Mouse (Mus musculus): ENCODE results near the gene Ms4a4c. TPM values are rescaled to one million over a fixed set of nuclear protein-coding genes. Genes with fewer than 3 reads are reported as not detected.

Gene Ms4a4c
- 0.11 TPM in 1 of 2 replicates, not detected in the other for polyA plus RNA-seq (2014; fragmentation: Nextera tagmentation; extraction: Ambion mirVana)

DNA sequence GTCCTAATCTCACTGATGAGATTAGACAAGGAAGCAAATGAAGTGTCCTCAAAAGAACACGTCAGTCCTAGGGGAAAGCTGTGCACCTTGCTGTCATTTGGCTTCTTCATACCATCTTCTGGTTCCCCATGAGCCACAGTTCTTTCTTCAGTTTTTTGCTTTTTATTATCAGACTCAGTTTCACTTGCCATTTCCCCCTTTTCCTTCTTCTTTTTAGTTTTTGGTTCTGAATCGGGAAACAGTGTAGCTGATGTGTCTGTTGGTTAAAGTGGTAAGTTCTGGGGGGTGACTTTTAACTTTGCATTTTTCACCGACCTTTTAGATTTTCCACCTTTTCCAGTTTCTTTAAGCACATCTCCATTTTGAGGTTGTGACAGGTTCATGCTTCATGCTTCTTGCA is at the start of gene Ms4a4c:
Gene Ms4a4c, plus strand, starts transcription at position 244 of the 400 bp plus-strand sequence.
- Histone ChIP-seq H3K36me3 (replicated peaks; ENCODE audit: control insufficient read depth, insufficient read depth) (no peaks in the 10 kb centered on the region), H3K4me1 (replicated peaks; ENCODE audit: control insufficient read depth, insufficient read depth, low read length) (no peaks in the 10 kb centered on the region), H3K9me3 (ENCODE audit: control insufficient read depth, low read length) (no peaks in the 10 kb centered on the region), H3K27ac (no peak within 1 kb of the TSS), H3K9ac (no peak within 1 kb of the TSS), H3K4me2 (replicated peaks) (no peak within 1 kb of the TSS), H3K4me3 (replicated peaks; ENCODE audit: low read length) (no peak within 1 kb of the TSS), H3K27me3 (ENCODE audit: control insufficient read depth, insufficient read depth, low read length) (no peaks in the 10 kb centered on the region)
- ATAC-seq (ENCODE audit: low FRiP score) (no peak), DNase-seq (ENCODE audit: low spot score) (no peak)
- WGBS: 88% methylated on average over 3 of the region's 3 CpGs

DNA sequence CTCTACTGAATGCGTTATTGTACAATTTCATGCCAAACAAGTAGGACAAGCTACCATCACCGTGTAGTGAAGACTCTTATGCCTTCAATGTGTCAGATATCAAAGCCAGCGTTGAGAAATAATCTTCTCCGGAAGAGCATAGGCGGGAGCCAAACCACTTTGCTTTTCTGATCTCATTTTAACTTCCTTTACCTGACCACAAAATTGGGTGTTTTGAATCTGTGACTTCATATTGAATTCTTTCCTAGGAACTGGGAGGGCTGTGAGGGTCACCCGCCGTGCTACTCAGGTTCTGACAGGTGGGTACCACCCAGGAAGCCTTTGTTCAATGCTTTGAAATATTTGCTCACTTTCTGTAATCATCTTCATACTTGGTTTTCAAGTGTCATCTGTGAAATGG is 48.8 kb upstream of the Ms4a4c start:
- H3K27ac ChIP-seq: no peak overlapping the region
- H3K9ac ChIP-seq: no peak overlapping the region

DNA sequence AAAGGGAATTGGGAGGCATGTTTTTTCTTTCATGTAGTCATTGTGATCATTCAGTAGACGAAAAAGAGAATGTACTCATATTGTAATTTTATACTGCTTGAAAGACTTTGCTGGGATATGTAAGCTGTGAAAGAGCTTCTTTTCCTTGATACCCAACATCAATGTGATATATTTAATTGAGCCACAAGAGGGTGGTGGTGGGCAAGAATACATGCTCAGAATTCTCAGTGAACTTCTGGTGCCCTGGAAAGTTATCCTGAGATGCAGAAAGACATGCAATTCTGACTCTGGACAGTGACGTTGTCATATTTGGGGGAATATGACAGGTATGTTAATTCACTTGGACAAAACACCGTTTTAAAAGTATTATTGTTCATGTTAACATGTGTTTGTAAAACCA is 44.5 kb upstream of the Ms4a4c start:
- no peaks in the 10 kb centered on the region for H3K36me3 ChIP-seq (replicated peaks; ENCODE audit: control insufficient read depth, insufficient read depth)
- no peak overlapping the region for H3K4me2 ChIP-seq (replicated peaks)
- no peak for ATAC-seq (ENCODE audit: low FRiP score)
- H3K9me3 ChIP-seq (ENCODE audit: control insufficient read depth, low read length): no peaks in the 10 kb centered on the region
- no peak for DNase-seq (ENCODE audit: low spot score)
- no peak overlapping the region for H3K9ac ChIP-seq
- H3K4me1 ChIP-seq (replicated peaks; ENCODE audit: control insufficient read depth, insufficient read depth, low read length): no peaks in the 10 kb centered on the region
- no peak overlapping the region for H3K27ac ChIP-seq
- no peak overlapping the region for H3K4me3 ChIP-seq (replicated peaks; ENCODE audit: low read length)
- H3K27me3 ChIP-seq (ENCODE audit: control insufficient read depth, insufficient read depth, low read length): no peaks in the 10 kb centered on the region
- 64% methylated on average over 3 of the region's 3 CpGs for WGBS

More for the DNA sequence above, 48.8 kb upstream of the Ms4a4c start:
- Histone ChIP-seq H3K36me3 (replicated peaks; ENCODE audit: control insufficient read depth, insufficient read depth) (no peaks in the 10 kb centered on the region), H3K4me1 (replicated peaks; ENCODE audit: control insufficient read depth, insufficient read depth, low read length) (no peaks in the 10 kb centered on the region), H3K27me3 (ENCODE audit: control insufficient read depth, insufficient read depth, low read length) (no peaks in the 10 kb centered on the region), H3K4me3 (replicated peaks; ENCODE audit: low read length) (no peak overlapping the region), H3K4me2 (replicated peaks) (no peak overlapping the region), H3K9me3 (ENCODE audit: control insufficient read depth, low read length) (no peaks in the 10 kb centered on the region)
- ATAC-seq (ENCODE audit: low FRiP score): no peak
- DNase-seq (ENCODE audit: low spot score): no peak
- 89% methylated on average over 7 of the region's 7 CpGs for WGBS

DNA sequence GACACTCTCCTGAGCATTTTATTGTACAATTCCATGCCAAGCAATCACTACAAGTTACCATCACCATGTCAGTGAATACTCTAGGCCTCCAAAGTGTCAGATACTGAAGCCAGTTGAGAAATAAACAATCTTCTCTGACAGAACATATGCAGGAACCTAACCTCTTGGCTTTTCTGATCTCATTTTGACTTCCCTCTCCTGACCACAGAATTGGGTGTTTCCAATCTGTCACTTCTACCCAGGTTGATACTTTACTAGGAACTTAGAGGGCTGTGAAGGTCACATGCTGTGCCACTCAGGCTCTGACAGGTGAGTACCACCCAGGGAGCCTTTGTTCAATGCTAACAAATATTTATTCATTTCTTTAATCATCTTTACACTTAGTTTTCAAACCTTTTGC is 42.6 kb upstream of the Ms4a4c start:
- H3K9ac ChIP-seq: no peak overlapping the region
- DNase-seq (ENCODE audit: low spot score) (no peak), ATAC-seq (ENCODE audit: low FRiP score) (no peak)
- no peaks in the 10 kb centered on the region for H3K4me1 ChIP-seq (replicated peaks; ENCODE audit: control insufficient read depth, insufficient read depth, low read length)
- no peak overlapping the region for H3K4me3 ChIP-seq (replicated peaks; ENCODE audit: low read length)
- no peak overlapping the region for H3K4me2 ChIP-seq (replicated peaks)
- no peaks in the 10 kb centered on the region for H3K27me3 ChIP-seq (ENCODE audit: control insufficient read depth, insufficient read depth, low read length)
- H3K27ac ChIP-seq: no peak overlapping the region
- no peaks in the 10 kb centered on the region for H3K36me3 ChIP-seq (replicated peaks; ENCODE audit: control insufficient read depth, insufficient read depth)
- H3K9me3 ChIP-seq (ENCODE audit: control insufficient read depth, low read length): no peaks in the 10 kb centered on the region

DNA sequence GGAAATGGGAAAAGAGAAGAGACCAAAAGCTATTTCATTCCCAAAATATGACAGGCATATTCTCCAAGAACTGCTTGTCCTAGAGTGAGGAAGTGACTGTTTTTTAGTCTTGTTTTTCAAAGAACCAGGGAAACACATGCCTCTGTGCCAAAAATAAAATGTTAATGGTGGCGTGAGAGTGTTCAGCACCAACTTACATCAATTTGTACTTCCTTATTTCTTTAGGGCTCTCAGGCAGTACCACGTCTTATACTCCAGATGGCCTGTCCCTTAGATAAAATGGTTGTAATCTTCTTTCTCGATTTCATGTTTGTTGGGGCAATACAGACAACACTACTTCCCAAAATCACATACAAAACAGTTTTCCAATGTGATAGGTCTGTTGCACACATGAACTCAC is 36.3 kb upstream of the Ms4a4c start:
- Histone ChIP-seq H3K4me3 (replicated peaks; ENCODE audit: low read length) (no peak overlapping the region), H3K36me3 (replicated peaks; ENCODE audit: control insufficient read depth, insufficient read depth) (no peaks in the 10 kb centered on the region), H3K27me3 (ENCODE audit: control insufficient read depth, insufficient read depth, low read length) (no peaks in the 10 kb centered on the region), H3K9me3 (ENCODE audit: control insufficient read depth, low read length) (no peaks in the 10 kb centered on the region), H3K9ac (no peak overlapping the region), H3K4me1 (replicated peaks; ENCODE audit: control insufficient read depth, insufficient read depth, low read length) (no peaks in the 10 kb centered on the region), H3K4me2 (replicated peaks) (no peak overlapping the region), H3K27ac (no peak overlapping the region)
- ATAC-seq (ENCODE audit: low FRiP score) (no peak), DNase-seq (ENCODE audit: low spot score) (no peak)
- 83% methylated on average over 3 of the region's 3 CpGs for WGBS

DNA sequence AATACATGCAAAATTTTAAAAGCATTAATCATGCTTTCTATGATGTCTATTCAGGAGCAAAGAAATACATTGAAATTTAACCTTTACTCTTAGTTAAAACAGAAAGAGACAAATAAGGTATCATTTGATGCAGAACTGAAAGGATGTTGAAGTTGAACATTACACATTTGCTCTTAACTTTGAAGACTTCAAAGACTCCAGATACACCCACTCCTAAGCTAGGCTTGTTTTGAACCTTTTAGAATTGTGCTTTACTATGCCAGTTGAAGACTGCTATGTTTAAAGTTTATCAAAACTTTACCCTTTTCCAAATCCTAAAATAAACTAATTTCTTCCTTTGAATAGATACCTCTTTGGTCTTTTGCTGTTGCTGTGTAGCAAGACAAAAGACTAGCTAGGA is 33.4 kb upstream of the Ms4a4c start:
- H3K4me1 ChIP-seq (replicated peaks; ENCODE audit: control insufficient read depth, insufficient read depth, low read length): no peaks in the 10 kb centered on the region
- no peak overlapping the region for H3K9ac ChIP-seq
- no peak for DNase-seq (ENCODE audit: low spot score)
- H3K4me3 ChIP-seq (replicated peaks; ENCODE audit: low read length): no peak overlapping the region
- no peak overlapping the region for H3K27ac ChIP-seq
- no peaks in the 10 kb centered on the region for H3K9me3 ChIP-seq (ENCODE audit: control insufficient read depth, low read length)
- no peaks in the 10 kb centered on the region for H3K27me3 ChIP-seq (ENCODE audit: control insufficient read depth, insufficient read depth, low read length)
- no peaks in the 10 kb centered on the region for H3K36me3 ChIP-seq (replicated peaks; ENCODE audit: control insufficient read depth, insufficient read depth)
- no peak overlapping the region for H3K4me2 ChIP-seq (replicated peaks)
- ATAC-seq (ENCODE audit: low FRiP score): no peak

DNA sequence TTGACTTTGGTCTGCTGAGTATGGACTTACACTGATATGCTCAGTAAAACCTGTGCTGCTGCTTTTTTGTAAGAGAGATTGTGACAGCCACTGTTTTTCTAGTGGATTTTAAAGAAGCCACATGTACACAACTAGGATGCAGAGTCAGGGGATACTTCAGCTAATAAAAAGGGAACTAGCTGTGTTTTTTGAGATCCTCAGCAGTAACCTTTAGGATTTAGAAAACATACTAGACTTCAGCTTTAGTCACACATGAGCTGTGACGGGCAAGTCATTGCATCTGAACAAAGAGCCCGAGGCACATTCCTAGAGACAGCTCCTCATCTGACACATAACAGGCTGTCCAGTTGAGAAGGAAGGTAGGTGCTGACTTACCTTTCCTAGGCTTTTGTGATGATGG is 29.3 kb upstream of the Ms4a4c start, which contains the start of gene Ms4a4a:
Gene Ms4a4a, plus strand, starts transcription at position 251 of the 400 bp plus-strand sequence.
- Histone ChIP-seq H3K9ac (no peak within 1 kb of the TSS), H3K27me3 (ENCODE audit: control insufficient read depth, insufficient read depth, low read length) (no peaks in the 10 kb centered on the region), H3K9me3 (ENCODE audit: control insufficient read depth, low read length) (no peaks in the 10 kb centered on the region), H3K36me3 (replicated peaks; ENCODE audit: control insufficient read depth, insufficient read depth) (no peaks in the 10 kb centered on the region), H3K4me2 (replicated peaks) (no peak within 1 kb of the TSS), H3K27ac (no peak within 1 kb of the TSS), H3K4me3 (replicated peaks; ENCODE audit: low read length) (no peak within 1 kb of the TSS), H3K4me1 (replicated peaks; ENCODE audit: control insufficient read depth, insufficient read depth, low read length) (no peaks in the 10 kb centered on the region)
- DNase-seq (ENCODE audit: low spot score): no peak
- 85% methylated on average over 2 of the region's 2 CpGs for WGBS
- ATAC-seq (ENCODE audit: low FRiP score): no peak

DNA sequence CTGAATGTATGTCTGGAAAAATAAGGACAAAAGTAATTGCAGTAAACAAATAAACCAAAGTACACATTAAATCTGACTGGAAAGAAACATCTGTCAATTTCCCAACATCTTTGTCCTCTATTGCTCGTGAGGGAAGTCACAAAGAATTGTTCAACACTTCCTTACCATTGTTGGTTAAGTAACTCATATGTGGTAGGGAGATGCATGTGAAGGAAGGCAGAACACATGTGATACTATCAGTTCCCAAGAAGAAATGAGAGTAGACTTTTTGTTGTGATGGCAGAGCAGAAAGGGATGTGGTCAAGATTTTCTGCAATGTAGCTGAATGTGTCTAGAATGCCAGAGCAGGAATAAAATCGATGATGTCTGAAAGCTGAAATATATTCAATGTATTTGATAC is 28.2 kb upstream of the Ms4a4c start:
- Histone ChIP-seq H3K9me3 (ENCODE audit: control insufficient read depth, low read length) (no peaks in the 10 kb centered on the region), H3K9ac (no peak overlapping the region), H3K36me3 (replicated peaks; ENCODE audit: control insufficient read depth, insufficient read depth) (no peaks in the 10 kb centered on the region), H3K27me3 (ENCODE audit: control insufficient read depth, insufficient read depth, low read length) (no peaks in the 10 kb centered on the region), H3K4me2 (replicated peaks) (no peak overlapping the region), H3K4me1 (replicated peaks; ENCODE audit: control insufficient read depth, insufficient read depth, low read length) (no peaks in the 10 kb centered on the region), H3K27ac (no peak overlapping the region), H3K4me3 (replicated peaks; ENCODE audit: low read length) (no peak overlapping the region)
- 87% methylated on average over 2 of the region's 2 CpGs for WGBS
- DNase-seq (ENCODE audit: low spot score) (no peak), ATAC-seq (ENCODE audit: low FRiP score) (no peak)

DNA sequence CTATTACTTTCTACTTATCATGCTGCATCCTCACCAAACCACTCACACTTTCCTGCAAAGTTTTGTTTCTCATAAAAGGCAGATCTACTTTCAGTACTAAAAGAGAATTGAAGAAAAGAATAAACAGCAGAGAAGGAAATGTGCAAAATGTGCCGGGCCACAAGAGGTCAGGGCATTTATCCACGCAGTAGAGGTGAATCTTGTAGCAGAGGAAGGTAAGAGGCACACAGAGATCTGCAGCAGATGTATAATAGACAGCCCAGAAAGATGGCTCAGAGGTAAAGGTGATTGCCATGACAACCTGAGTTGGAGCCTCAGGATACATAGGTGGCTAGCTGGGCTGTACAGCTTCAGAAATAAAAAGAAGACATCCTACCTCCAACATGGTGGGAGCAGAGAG is 17.5 kb upstream of the Ms4a4c start:
- Histone ChIP-seq H3K36me3 (replicated peaks; ENCODE audit: control insufficient read depth, insufficient read depth) (no peaks in the 10 kb centered on the region), H3K4me3 (replicated peaks; ENCODE audit: low read length) (no peak overlapping the region), H3K4me1 (replicated peaks; ENCODE audit: control insufficient read depth, insufficient read depth, low read length) (no peaks in the 10 kb centered on the region), H3K9ac (no peak overlapping the region), H3K4me2 (replicated peaks) (no peak overlapping the region), H3K27me3 (ENCODE audit: control insufficient read depth, insufficient read depth, low read length) (no peaks in the 10 kb centered on the region), H3K27ac (no peak overlapping the region), H3K9me3 (ENCODE audit: control insufficient read depth, low read length) (no peaks in the 10 kb centered on the region)
- DNase-seq (ENCODE audit: low spot score): no peak
- no peak for ATAC-seq (ENCODE audit: low FRiP score)
- 85% methylated on average over 2 of the region's 2 CpGs for WGBS

DNA sequence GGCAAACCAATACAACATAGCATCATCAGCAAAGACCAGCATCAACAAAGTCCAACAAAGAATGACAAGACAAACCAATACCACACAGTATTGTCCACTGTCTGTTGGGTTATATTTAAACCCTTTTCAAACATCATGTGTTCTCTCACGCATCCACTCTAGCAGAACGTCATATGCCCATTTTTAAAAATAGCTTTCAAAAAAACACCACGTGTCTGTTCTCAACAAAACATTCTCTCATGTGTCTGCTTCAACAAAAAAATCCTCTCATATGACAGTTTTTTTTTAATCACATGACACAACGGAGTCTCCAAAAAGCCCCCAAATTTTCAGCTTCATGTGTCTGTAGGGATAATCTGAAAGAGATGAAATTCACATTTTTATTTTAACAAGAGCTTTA is 16.9 kb upstream of the Ms4a4c start:
- no peaks in the 10 kb centered on the region for H3K27me3 ChIP-seq (ENCODE audit: control insufficient read depth, insufficient read depth, low read length)
- no peak overlapping the region for H3K9ac ChIP-seq
- ATAC-seq (ENCODE audit: low FRiP score) (no peak), DNase-seq (ENCODE audit: low spot score) (no peak)
- no peaks in the 10 kb centered on the region for H3K4me1 ChIP-seq (replicated peaks; ENCODE audit: control insufficient read depth, insufficient read depth, low read length)
- H3K9me3 ChIP-seq (ENCODE audit: control insufficient read depth, low read length): no peaks in the 10 kb centered on the region
- 88% methylated on average over 4 of the region's 4 CpGs for WGBS
- no peaks in the 10 kb centered on the region for H3K36me3 ChIP-seq (replicated peaks; ENCODE audit: control insufficient read depth, insufficient read depth)
- no peak overlapping the region for H3K27ac ChIP-seq
- H3K4me3 ChIP-seq (replicated peaks; ENCODE audit: low read length): no peak overlapping the region
- no peak overlapping the region for H3K4me2 ChIP-seq (replicated peaks)

All from hindbrain, embryonic 14.5 days (tissue).